7 mouse cellular contexts compared by ENCODE assay signal in genomic region chr3:79527521-79527920, GRCm38 (mm10).
"Had no signal": no experiment of that assay in that cellular context is flagged by ENCODE, and none has a peak within 500 bp of the region (broad histone marks: within the 10 kb centered on the region; RNA-seq: fewer than 3 reads in every experiment).

No protein-coding gene starts in this region.

- H3K36me3 ChIP-seq: kidney, embryonic 15.5 days; liver, embryonic 13.5 days; midbrain, embryonic 13.5 days had no signal

- H3K4me1 ChIP-seq: midbrain, embryonic 13.5 days had no signal

- H3K9me3 ChIP-seq: kidney, embryonic 15.5 days; liver, embryonic 13.5 days; midbrain, embryonic 13.5 days had no signal

- ATAC-seq: midbrain, embryonic 13.5 days had no signal

- DNase-seq: kidney, postnatal 14 days; left cerebral cortex, postnatal 4 days; liver, embryonic 13.5 days; right cerebral cortex, postnatal 14 days; thymus, postnatal 4 days had no signal

- H3K4me2 ChIP-seq: kidney, embryonic 15.5 days; liver, embryonic 13.5 days; midbrain, embryonic 13.5 days had no signal

- H3K9ac ChIP-seq: kidney, embryonic 15.5 days; liver, embryonic 13.5 days; midbrain, embryonic 13.5 days had no signal

- H3K27me3 ChIP-seq: kidney, embryonic 15.5 days; liver, embryonic 13.5 days; midbrain, embryonic 13.5 days had no signal

- H3K4me3 ChIP-seq: kidney, embryonic 15.5 days; liver, embryonic 13.5 days; midbrain, embryonic 13.5 days had no signal

- H3K27ac ChIP-seq: kidney, embryonic 15.5 days; midbrain, embryonic 13.5 days had no signal
